Mouse (Mus musculus): ENCODE results near the gene Zfp933. TPM values are rescaled to one million over a fixed set of nuclear protein-coding genes. Genes with fewer than 3 reads are reported as not detected.
"Not testable (repeated sequence)": the region's sequence is repeated elsewhere in the genome, so short reads cannot be mapped to it uniquely, and the experiment has no call there.

Gene Zfp933
- total and polyA plus RNA-seq, 2 experiments from 2014 or later = 3.5 to 7.1 TPM

- not testable (repeated sequence) for DNase-seq (ENCODE audit: low spot score); H3K27me3 ChIP-seq (ENCODE audit: control insufficient read depth, insufficient read depth, low read length); H3K9ac ChIP-seq (replicated peaks; ENCODE audit: low read depth, low read length); H3K9me3 ChIP-seq (replicated peaks; ENCODE audit: control insufficient read depth, low read length); H3K27ac ChIP-seq (ENCODE audit: low read depth); H3K36me3 ChIP-seq (replicated peaks; ENCODE audit: control insufficient read depth, insufficient read depth, low read length); H3K4me2 ChIP-seq (ENCODE audit: low read depth, low read length); H3K4me3 ChIP-seq (ENCODE audit: low read depth, low read length); ATAC-seq (ENCODE audit: insufficient read depth, low read depth); H3K4me1 ChIP-seq (ENCODE audit: control insufficient read depth, insufficient read depth)
Measured at GRCm38 (mm10) chr4:147791729-147792128, 56.4 kb downstream of the Zfp933 start.

Other genes starting within 250 kb of the Zfp933 start
- gene Zfp979, start 205.9 kb downstream of the Zfp933 start, total RNA-seq (2014; rRNA removed; ENCODE audit: low replicate concordance) = 0.99 TPM in 1 of 2 replicates, not detected in the other
- 3.3 and 3.7 TPM in 2 replicates for gene Zfp979, start 205.9 kb downstream of the Zfp933 start, polyA plus RNA-seq (2015; fragmentation: Nextera tagmentation; extraction: Ambion mirVana)
- not detected in 2 replicates for gene Zfp534, start 145.8 kb downstream of the Zfp933 start, total RNA-seq (2014; rRNA removed; ENCODE audit: low replicate concordance)
- not detected in 2 replicates for gene Zfp534, start 145.8 kb downstream of the Zfp933 start, polyA plus RNA-seq (2015; fragmentation: Nextera tagmentation; extraction: Ambion mirVana)
- gene Zfp984, start 38.6 kb downstream of the Zfp933 start, total RNA-seq (2014; rRNA removed; ENCODE audit: low replicate concordance) = 2.2 and 8.4 TPM in 2 replicates
- gene Zfp984, start 38.6 kb downstream of the Zfp933 start, polyA plus RNA-seq (2015; fragmentation: Nextera tagmentation; extraction: Ambion mirVana) = 7.2 and 8.2 TPM in 2 replicates
- 24.0 and 73.6 TPM in 2 replicates for gene Miip, start 20.4 kb upstream of the Zfp933 start, total RNA-seq (2014; rRNA removed; ENCODE audit: low replicate concordance)
- gene Miip, start 20.4 kb upstream of the Zfp933 start, polyA plus RNA-seq (2015; fragmentation: Nextera tagmentation; extraction: Ambion mirVana) = 18.0 and 19.2 TPM in 2 replicates
- 3.2 and 9.4 TPM in 2 replicates for gene Fv1, start 20.6 kb upstream of the Zfp933 start, total RNA-seq (2014; rRNA removed; ENCODE audit: low replicate concordance)
- 5.9 and 6.1 TPM in 2 replicates for gene Fv1, start 20.6 kb upstream of the Zfp933 start, polyA plus RNA-seq (2015; fragmentation: Nextera tagmentation; extraction: Ambion mirVana)
- gene Mfn2, start 56.3 kb upstream of the Zfp933 start, total RNA-seq (2014; rRNA removed; ENCODE audit: low replicate concordance) = 251 and 256 TPM in 2 replicates
- gene Mfn2, start 56.3 kb upstream of the Zfp933 start, polyA plus RNA-seq (2015; fragmentation: Nextera tagmentation; extraction: Ambion mirVana) = 188 and 230 TPM in 2 replicates
- gene Plod1, start 88.4 kb upstream of the Zfp933 start, total RNA-seq (2014; rRNA removed; ENCODE audit: low replicate concordance) = 84.0 and 107 TPM in 2 replicates
- 48.9 and 55.6 TPM in 2 replicates for gene Plod1, start 88.4 kb upstream of the Zfp933 start, polyA plus RNA-seq (2015; fragmentation: Nextera tagmentation; extraction: Ambion mirVana)
- 76.2 and 82.2 TPM in 2 replicates for gene 2510039O18Rik, start 92.5 kb upstream of the Zfp933 start, total RNA-seq (2014; rRNA removed; ENCODE audit: low replicate concordance)
- gene 2510039O18Rik, start 92.5 kb upstream of the Zfp933 start, polyA plus RNA-seq (2015; fragmentation: Nextera tagmentation; extraction: Ambion mirVana) = 8.9 and 10.4 TPM in 2 replicates
- 831 and 1,183 TPM in 2 replicates for gene Nppb, start 137.4 kb upstream of the Zfp933 start, total RNA-seq (2014; rRNA removed; ENCODE audit: low replicate concordance)
- gene Nppb, start 137.4 kb upstream of the Zfp933 start, polyA plus RNA-seq (2015; fragmentation: Nextera tagmentation; extraction: Ambion mirVana) = 188 and 473 TPM in 2 replicates
- gene Nppa, start 152.4 kb upstream of the Zfp933 start, total RNA-seq (2014; rRNA removed; ENCODE audit: low replicate concordance) = 2,556 and 3,370 TPM in 2 replicates
- 9,636 and 10,119 TPM in 2 replicates for gene Nppa, start 152.4 kb upstream of the Zfp933 start, polyA plus RNA-seq (2015; fragmentation: Nextera tagmentation; extraction: Ambion mirVana)
- gene Clcn6, start 190.5 kb upstream of the Zfp933 start, total RNA-seq (2014; rRNA removed; ENCODE audit: low replicate concordance) = 14.7 and 16.3 TPM in 2 replicates
- 3.5 and 4.3 TPM in 2 replicates for gene Clcn6, start 190.5 kb upstream of the Zfp933 start, polyA plus RNA-seq (2015; fragmentation: Nextera tagmentation; extraction: Ambion mirVana)
- 29.2 and 37.6 TPM in 2 replicates for gene Mthfr, start 190.7 kb upstream of the Zfp933 start, total RNA-seq (2014; rRNA removed; ENCODE audit: low replicate concordance)
- gene Mthfr, start 190.7 kb upstream of the Zfp933 start, polyA plus RNA-seq (2015; fragmentation: Nextera tagmentation; extraction: Ambion mirVana) = 6.0 and 6.3 TPM in 2 replicates
- 21.2 and 31.4 TPM in 2 replicates for gene Agtrap, start 239.7 kb upstream of the Zfp933 start, total RNA-seq (2014; rRNA removed; ENCODE audit: low replicate concordance)
- gene Agtrap, start 239.7 kb upstream of the Zfp933 start, polyA plus RNA-seq (2015; fragmentation: Nextera tagmentation; extraction: Ambion mirVana) = 22.9 and 25.2 TPM in 2 replicates